ENCODE assay signal across 17 mouse cellular contexts in the genomic region with DNA sequence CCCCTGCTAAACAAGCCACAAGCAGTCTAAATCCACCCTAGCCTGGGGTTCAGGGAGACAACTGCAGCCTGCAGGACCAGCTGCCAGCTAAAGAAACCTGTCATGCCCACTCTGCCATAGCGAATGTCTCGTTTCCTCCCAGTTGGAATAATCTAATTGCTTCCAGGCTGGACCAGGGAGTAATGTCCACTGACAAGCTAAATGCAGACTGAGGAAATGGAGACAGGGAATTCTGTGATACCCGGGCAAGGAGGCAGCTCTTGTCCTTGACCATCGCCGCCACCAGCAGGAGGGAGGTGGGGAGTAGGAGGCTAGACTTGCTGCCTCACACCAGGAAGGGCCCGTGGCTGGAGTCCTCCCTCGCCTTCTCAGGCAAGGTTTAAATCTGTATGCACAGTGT. TPM values are rescaled to one million over a fixed set of nuclear protein-coding genes. Genes with fewer than 3 reads are reported as not detected.
"Had no signal": no experiment of that assay in that cellular context is flagged by ENCODE, and none has a peak within 500 bp of the region (broad histone marks: within the 10 kb centered on the region; RNA-seq: fewer than 3 reads in every experiment).

No protein-coding gene starts in this region.

- ATAC-seq: liver, postnatal 0 days had no signal

- DNase-seq: kidney, adult 9 months; kidney, postnatal 36 days; layer of hippocampus, adult 9-11 months; liver; liver, embryonic 13.5 days; liver, postnatal 0 days; lung, postnatal 14 days; thymus, postnatal 4 days had no signal

- H3K27me3 ChIP-seq: liver, embryonic 13.5 days; lung, embryonic 15.5 days had no signal

- H3K9me3 ChIP-seq: limb, embryonic 12.5 days; liver, embryonic 13.5 days; lung, embryonic 15.5 days; megakaryocyte, embryonic 14.5 days had no signal

- H3K36me3 ChIP-seq: limb, embryonic 12.5 days; liver, embryonic 13.5 days; lung, embryonic 15.5 days had no signal

- H3K4me2 ChIP-seq: limb, embryonic 12.5 days; liver, embryonic 13.5 days; lung, embryonic 15.5 days had no signal

- H3K4me3 ChIP-seq: limb, embryonic 12.5 days; liver, embryonic 13.5 days; lung, embryonic 15.5 days; megakaryocyte, embryonic 14.5 days had no signal

- H3K4me1 ChIP-seq: limb, embryonic 12.5 days; liver, embryonic 13.5 days; lung, embryonic 15.5 days; megakaryocyte, embryonic 14.5 days had no signal

- H3K9ac ChIP-seq: limb, embryonic 12.5 days; liver, embryonic 13.5 days; liver, postnatal 0 days; lung, embryonic 15.5 days had no signal

- H3K27ac ChIP-seq: kidney, postnatal 0 days; limb, embryonic 12.5 days; liver, embryonic 13.5 days; lung, embryonic 15.5 days; macrophage; stomach, postnatal 0 days had no signal

RNA-seq across cellular contexts. Expression of a gene that starts 30.6 kb away (rescaled TPM):
- total RNA-seq: layer of hippocampus, adult 18-20 months; left cerebral cortex, postnatal 36 days had no signal
- polyA plus RNA-seq: kidney, postnatal 0 days; limb, embryonic 12.5 days; liver, embryonic 13.5 days; liver, postnatal 0 days; lung, embryonic 15.5 days; macrophage; midbrain, embryonic 16.5 days; stomach, postnatal 0 days had no signal
